Mouse (Mus musculus) embryonic fibroblast, embryonic 13.5 days (primary cell): ENCODE results near the gene Fancg. TPM values are rescaled to one million over a fixed set of nuclear protein-coding genes. Genes with fewer than 3 reads are reported as not detected.
A peak's percentile ranks its signal among the peaks of the same experiment; 100 is the strongest.

Experiments used
- H3K27ac ChIP-seq: 2 replicates; pipeline ENCODE4 v1.5.1; 2012; ENCODE audit warnings: low read length, control low read depth, inconsistent platforms; ENCODE audit not compliant: insufficient read depth
- H3K4me1 ChIP-seq: 2 replicates; pipeline ENCODE4 v1.6.1; 2011; ENCODE audit warnings: low read length; ENCODE audit not compliant: control insufficient read depth, insufficient read depth
- H3K4me3 ChIP-seq: 2 replicates; pipeline ENCODE4 v1.5.1; 2011; ENCODE audit warnings: mild to moderate bottlenecking, control low read depth, low read length; ENCODE audit not compliant: insufficient read depth
- CTCF ChIP-seq: IDR thresholded peaks from 2 replicates; pipeline ENCODE4 v1.5.1; 2011; ENCODE audit warnings: mild to moderate bottlenecking, control low read depth, low read length, moderate library complexity, borderline replicate concordance; ENCODE audit not compliant: insufficient read depth
- POLR2A ChIP-seq: IDR thresholded peaks from 2 replicates; pipeline ENCODE4 v1.6.1; 2011; ENCODE audit warnings: low read depth, mild to moderate bottlenecking, control low read depth, low read length, moderate library complexity
- polyA plus RNA-seq: library from polyadenylated mRNA; stranded (reverse); fragments of >200 nt; gene quantifications from 2 replicates; pipeline ENCODE4 v1.2.4, GENCODE M21; 2011; ENCODE audit warnings: low read depth; ENCODE audit not compliant: missing spikeins, insufficient read length

The Fancg gene
- polyA plus RNA-seq, 1 experiment, result 9.4 TPM

DNA sequence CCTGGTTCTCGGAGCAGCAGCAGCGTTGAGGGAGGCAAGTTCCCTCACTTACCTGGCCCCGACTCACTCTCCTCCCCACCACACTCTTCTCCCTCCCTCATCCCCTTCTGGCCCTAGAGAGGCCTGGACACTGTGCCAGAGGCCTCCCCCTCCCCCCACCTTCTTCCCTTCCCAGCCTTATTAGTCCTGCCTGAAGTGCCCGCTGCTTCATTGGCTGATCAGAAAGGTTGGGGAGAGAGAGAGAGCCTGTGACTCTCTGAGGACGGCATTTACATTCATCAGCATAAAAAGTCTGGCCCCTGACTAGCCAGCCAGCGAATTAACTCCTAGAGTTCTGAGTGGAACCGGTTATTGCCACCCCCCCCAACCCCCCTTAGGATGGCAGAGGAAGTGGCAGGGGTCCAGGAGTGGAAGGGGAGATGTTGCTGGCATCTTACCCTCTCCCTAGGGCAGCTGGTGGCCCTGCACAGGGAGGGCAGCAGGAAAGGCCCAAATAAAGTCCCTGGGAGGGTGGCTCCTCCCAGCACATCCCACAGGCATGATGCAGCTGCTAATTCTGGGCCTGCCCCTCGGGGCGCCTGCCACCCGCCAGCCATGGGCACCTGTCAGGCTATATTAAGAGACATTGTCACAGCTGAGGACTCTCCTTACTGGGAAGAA lies 56.7 kb downstream of the Fancg start:
- TF ChIP-seq POLR2A (no peak), CTCF (no peak)
- peaks cover 19% of the 10 kb centered on the region for H3K4me1 ChIP-seq
- H3K27ac ChIP-seq, result peak overlapping the region; percentile 69
- H3K4me3 ChIP-seq, result no peak overlapping the region

DNA sequence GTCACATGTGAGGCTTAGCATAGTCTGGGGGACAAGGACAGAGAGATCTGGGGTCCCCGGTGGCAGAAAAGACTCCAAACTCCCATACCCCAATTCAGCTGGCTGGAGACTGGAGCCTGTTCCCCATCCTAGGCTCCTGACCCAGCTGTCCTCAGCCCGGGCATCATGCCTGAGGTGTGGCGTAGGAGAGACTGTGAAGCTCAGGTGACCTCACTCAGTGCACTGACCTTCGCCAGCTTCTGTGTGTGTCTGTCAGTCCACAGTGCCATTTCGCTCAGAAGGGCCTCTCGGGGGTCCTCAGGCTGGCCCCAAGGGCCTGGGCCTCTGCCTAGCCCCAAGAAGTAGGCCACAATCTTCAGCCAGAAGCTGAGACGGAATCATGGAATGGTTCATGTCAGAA lies 57.7 kb downstream of the Fancg start:
- peaks cover 19% of the 10 kb centered on the region for H3K4me1 ChIP-seq
- H3K4me3 ChIP-seq, result no peak overlapping the region
- H3K27ac ChIP-seq, result peak overlapping the region; percentile 43
- TF ChIP-seq CTCF (no peak), POLR2A (no peak)

Other genes with a start within 250 kb of the Fancg start
- gene Ccl21a, start 236.5 kb downstream of the Fancg start, polyA plus RNA-seq, result not detected in 2 replicates
- not detected in 2 replicates for gene Fam205a1, start 156.6 kb downstream of the Fancg start, polyA plus RNA-seq
- gene Gm12394, start 153.7 kb downstream of the Fancg start, polyA plus RNA-seq, result 0.18 TPM in 1 of 2 replicates, not detected in the other
- not detected in 2 replicates for gene Fam205c, start 136.3 kb downstream of the Fancg start, polyA plus RNA-seq
- not detected in 2 replicates for gene Phf24, start 93.8 kb downstream of the Fancg start, polyA plus RNA-seq
- gene Dnajb5, start 60.7 kb downstream of the Fancg start, polyA plus RNA-seq, result 31.3 and 38.5 TPM in 2 replicates
- not detected in 2 replicates for gene 1700022I11Rik, start 40.9 kb downstream of the Fancg start, polyA plus RNA-seq
- 310 and 337 TPM in 2 replicates for gene Vcp, start 10.0 kb downstream of the Fancg start, polyA plus RNA-seq
- 8.6 and 15.0 TPM in 2 replicates for gene Pigo, start 15.3 kb upstream of the Fancg start, polyA plus RNA-seq
- gene Stoml2, start 21.2 kb upstream of the Fancg start, polyA plus RNA-seq, result 91.7 and 107 TPM in 2 replicates
- 26.7 and 50.0 TPM in 2 replicates for gene Fam214b, start 35.7 kb upstream of the Fancg start, polyA plus RNA-seq
- 2.9 and 4.5 TPM in 2 replicates for gene Unc13b, start 48.4 kb upstream of the Fancg start, polyA plus RNA-seq